Mouse (Mus musculus): ENCODE data around the gene Hils1.
A peak's percentile ranks its signal among the peaks of the same experiment; 100 is the strongest.

Hils1 gene

DNA sequence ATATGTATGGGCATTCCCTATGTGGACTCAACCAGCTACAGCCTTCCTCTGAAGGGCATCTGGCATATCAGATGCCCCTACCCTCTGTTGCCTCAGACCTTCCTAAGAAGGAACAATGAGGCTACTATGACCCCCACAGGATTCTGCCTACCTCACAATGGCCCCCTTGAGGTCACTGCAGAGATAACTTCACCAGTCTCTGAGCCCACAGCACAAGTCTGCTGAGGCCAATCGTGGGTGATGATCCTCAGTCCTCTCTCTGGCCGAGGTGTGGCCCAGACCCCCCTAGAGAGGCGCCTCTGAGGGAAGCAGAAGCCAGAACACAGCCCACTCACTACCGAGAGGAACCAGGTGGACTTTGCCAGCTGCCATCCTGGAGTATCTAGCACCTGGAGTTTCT lies at the start of gene Hils1:
Gene Hils1, plus strand, starts transcription at position 175 of the 400 bp plus-strand sequence.
- DNase-seq = no peak

DNA sequence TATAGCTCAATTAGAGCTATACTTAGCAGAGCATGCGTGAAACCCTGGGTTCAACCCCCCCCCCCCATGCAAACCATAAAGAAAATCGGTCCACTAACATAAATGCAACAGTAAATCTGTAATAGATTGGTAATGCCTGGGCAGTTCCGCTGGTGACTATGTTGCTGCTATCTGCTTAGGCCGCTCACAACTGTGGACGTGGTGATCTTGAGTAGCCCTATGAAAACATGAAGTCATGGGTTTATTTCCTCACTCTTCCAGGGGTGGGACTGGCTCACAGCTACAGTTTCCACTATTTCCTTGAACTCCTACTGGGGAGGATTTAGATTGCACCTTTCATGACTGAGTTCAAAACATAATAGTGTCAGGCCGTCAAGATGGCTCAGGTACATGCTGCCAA lies 49.7 kb upstream of the Hils1 start:
- DNase-seq = no peak

DNA sequence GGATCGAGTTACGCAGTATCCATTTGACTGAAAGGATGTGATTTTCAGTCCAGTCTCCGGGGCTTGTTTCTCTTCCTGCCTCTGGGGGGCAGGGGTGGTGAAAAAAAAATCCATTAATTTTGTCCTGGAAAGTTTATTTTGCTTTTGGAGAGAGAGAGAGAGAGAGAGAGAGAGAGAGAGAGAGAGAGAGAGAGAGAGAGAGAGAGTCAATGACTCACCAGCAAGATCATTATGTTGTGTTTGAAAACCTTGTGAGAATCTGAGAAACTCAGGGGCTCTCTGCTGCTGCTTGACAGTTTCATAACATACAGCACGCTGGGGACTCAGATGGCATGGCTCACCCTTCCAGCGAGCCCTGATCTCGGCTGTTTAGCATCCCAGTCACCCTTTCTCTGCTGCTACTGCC lies 46.4 kb upstream of the Hils1 start:
- no peak for DNase-seq

DNA sequence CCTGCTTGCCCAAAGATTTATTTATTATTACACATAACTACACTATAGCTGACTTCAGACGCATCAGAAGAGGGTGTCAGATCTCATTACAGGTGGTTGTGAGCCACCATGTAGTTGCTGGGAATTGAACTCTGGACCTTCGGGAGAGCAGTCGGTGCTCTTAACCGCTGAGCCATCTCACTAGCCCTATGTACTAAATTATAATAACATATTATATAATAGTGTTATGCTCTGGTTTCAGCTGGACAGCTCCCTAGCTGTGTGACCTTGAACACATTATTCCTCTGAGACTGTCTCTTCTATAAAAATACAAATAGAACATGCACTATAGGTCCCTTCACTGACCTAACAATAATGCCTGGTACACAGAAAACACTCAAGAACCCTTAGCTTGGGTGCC lies 42.4 kb upstream of the Hils1 start:
- DNase-seq = no peak

DNA sequence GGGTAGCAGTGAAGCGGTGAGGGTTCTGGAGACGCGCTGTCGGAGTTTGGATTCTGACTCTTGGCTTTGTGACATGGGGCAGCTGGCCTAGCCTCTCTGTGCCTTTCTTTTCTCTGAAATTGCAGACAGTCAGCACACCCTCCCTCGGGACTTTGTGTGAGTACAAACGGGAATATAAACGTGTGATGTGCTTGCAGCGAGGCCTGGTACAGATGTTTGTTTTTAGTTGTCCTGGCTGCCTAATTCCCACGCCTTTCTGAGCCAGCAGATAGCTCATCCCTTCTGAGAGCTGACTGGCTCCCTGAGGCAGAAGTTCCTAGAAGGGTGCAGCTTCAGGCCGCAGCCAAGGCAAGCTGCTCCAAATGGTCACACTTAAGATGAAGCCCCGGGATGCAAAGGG lies 41.0 kb upstream of the Hils1 start:
- DNase-seq = no peak

DNA sequence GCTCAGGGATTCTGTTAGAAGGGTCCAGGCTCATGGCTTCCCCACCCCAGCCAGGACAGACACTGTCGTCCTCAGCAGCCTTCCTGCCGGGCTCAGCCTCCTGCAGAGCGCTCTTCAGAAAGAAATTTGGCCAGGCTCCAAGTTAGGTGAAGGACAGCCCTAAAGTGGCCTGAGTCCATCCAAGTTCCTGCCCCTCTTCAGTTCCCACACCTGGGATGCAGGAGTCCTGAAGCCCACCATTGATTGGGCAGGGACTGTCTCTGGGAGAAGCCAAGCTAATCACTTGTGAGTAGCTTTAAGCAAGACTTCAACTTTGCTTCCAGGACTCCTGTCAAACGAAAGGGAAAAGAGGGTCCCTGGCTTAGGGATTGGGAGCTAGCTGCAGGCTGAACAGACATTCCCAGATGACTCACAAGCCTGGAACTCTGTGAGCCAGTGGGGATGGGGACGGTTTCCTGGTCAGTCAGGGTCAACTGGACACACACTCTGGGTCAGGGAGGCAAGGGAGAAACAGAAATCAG lies 39.6 kb upstream of the Hils1 start:
- no peak for DNase-seq

DNA sequence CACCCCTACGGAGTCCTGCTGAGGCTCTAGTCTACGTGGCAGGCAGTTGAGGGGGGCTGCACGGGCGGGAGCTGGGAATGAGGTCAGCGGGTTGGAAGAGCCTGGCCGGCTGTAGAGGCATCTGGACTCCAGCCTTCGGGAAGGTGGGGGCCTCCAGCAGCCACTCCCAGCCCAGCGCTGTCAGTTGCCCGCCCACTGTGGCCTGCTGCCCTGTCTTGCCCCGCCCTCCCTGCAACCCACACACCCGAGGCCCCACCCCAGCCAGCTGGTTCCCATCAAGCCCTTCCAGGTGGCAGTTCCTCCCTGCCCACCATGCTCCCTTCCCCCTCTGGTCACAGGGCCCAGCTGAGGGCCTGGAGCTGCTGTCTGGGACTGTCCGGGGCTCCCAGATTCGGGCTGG lies 38.6 kb upstream of the Hils1 start:
- DNase-seq = peak; percentile 53

GRCm38 (mm10) chr11:94929599-94929998 lies 37.8 kb upstream of the Hils1 start:
- DNase-seq = no peak

GRCm38 (mm10) chr11:94930151-94930550 lies 37.2 kb upstream of the Hils1 start:
- DNase-seq = no peak

GRCm38 (mm10) chr11:94933584-94933983 lies 33.8 kb upstream of the Hils1 start:
- DNase-seq = no peak

GRCm38 (mm10) chr11:94934526-94934925 lies 32.9 kb upstream of the Hils1 start:
- no peak for DNase-seq

DNA sequence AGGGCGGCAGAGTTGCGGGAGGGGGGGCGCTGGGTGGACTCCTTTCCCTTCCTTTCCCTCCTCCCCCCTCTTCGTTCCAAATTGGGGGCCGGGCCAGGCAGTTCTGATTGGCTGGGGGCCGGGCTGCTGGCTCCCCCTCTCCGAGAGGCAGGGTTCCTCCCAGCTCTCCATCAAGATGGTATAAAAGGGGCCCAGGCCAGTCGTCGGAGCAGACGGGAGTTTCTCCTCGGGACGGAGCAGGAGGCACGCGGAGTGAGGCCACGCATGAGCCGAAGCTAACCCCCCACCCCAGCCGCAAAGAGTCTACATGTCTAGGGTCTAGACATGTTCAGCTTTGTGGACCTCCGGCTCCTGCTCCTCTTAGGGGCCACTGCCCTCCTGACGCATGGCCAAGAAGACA lies 31.3 kb upstream of the Hils1 start, which contains the start of gene Col1a1:
Gene Col1a1, plus strand, starts transcription at position 180 of the 400 bp plus-strand sequence.
- DNase-seq = peak; percentile 32

DNA sequence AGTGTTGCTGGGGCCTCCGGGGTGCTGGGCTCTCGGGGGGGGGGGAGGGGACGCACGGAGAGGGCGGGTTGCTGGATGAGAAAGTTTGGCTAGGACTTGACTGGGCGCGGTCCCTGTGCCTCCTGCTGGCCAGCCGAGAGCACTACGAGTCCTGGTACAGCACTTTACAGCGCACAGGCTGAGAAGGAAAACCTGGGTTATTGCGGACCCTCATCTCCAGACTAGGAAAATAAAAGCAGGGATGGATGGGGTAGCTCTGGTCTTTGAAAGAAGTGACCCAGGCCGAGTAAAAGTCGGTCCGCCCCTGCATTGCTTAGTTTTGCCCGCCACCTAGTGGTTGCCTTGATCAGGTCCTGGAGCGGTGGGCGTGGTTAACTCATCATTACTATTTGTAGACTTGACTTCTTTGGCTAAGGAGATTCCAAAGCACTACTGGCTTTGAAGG lies 30.5 kb upstream of the Hils1 start:
- DNase-seq = peak; percentile 94

DNA sequence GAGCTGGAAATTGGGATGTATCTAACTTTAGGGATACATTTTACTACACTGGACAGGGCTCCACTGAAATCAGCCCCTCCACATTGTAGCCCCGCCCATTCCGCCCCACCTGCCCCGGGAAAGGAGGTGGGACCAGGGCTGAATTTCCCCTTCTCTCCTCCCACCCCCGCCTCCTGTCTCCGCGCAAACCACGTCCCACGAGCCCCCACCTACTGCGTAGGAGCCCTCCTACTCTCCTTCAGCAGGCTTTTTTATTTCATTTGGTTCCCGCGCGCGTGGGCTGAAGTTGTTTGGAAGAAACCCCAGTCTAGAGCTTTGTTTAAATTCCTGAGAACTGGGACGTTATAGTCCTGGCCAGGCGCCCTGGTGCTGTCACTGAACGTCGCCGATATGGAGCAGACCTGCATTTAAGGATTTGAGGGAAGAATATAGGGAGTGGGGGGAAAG lies 30.0 kb upstream of the Hils1 start:
- DNase-seq = no peak

- DNase-seq = no peak
These were observed 29.6 kb upstream of the Hils1 start for GRCm38 (mm10) chr11:94937787-94938186.

GRCm38 (mm10) chr11:94938296-94938695 lies 29.1 kb upstream of the Hils1 start:
- DNase-seq = no peak

GRCm38 (mm10) chr11:94939280-94939679 lies 28.1 kb upstream of the Hils1 start:
- peak; percentile 78 for DNase-seq

DNA sequence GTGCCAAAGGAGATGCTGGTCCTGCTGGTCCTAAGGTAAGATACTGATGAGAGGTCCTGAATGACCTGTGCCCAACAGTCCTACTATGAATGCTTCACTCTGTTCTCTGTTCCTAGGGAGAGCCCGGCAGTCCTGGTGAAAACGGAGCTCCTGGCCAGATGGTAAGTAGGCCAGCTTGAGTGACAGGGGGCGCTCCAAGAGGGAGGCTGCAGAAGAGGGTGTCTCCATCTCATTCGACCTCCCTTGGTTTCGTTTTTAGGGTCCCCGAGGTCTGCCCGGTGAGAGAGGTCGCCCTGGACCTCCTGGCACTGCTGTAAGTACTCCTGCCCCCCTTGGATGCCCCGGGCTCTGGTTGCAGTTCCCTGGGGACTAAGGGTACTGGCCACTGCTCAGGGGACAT lies 26.3 kb upstream of the Hils1 start:
- no peak for DNase-seq

GRCm38 (mm10) chr11:94941776-94942175 lies 25.6 kb upstream of the Hils1 start:
- DNase-seq = no peak

DNA sequence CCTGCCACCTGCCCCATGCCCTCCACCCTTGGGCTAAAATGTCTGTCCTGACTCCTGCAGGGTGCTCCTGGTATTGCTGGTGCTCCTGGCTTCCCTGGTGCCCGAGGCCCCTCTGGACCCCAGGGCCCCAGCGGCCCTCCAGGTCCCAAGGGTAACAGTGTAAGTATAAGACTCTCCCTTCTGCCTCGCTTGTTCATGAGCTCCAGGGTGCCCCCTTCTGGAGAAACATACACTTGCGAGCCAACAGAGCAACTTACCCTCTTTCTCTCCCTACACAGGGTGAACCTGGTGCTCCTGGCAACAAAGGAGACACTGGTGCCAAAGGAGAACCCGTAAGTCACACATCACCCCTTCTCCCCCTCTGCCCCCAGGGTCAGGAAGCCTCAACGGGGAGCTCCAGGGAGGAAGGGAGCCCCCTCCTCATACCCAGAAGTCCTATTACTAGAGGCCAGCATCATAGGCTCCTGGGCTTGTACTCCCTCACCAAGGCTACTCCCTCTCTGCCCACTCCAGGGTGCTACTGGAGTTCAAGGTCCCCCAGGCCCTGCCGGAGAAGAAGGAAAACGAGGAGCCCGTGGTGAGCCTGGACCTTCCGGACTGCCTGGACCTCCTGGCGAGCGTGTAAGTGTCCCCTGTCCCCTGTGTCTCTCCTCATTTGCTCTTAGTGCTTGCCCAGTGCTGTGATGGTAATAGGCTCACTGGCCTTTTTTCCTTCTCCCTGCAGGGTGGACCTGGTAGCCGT lies 24.9 kb upstream of the Hils1 start:
- peak; percentile 56 for DNase-seq

- DNase-seq = no peak
These were observed 24.3 kb upstream of the Hils1 start for GRCm38 (mm10) chr11:94943054-94943453.

GRCm38 (mm10) chr11:94944295-94944694 lies 23.1 kb upstream of the Hils1 start:
- DNase-seq = no peak

DNA sequence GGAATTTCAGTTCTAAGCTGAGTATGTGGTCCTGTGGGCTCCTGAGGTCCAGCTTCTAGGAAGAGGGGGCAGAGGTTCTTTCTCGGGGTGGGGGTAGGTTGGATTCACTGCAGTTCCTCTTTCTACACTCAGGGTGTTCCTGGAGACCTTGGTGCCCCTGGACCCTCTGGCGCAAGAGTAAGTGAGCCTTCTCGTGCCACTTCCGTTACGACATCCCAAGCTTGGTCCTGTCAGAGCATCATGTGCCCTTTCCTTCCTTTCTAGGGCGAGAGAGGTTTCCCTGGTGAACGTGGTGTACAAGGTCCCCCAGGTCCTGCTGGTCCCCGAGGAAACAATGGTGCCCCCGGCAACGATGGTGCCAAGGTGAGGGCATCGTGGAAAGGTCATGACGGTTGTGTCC lies 22.2 kb upstream of the Hils1 start:
- no peak for DNase-seq

DNA sequence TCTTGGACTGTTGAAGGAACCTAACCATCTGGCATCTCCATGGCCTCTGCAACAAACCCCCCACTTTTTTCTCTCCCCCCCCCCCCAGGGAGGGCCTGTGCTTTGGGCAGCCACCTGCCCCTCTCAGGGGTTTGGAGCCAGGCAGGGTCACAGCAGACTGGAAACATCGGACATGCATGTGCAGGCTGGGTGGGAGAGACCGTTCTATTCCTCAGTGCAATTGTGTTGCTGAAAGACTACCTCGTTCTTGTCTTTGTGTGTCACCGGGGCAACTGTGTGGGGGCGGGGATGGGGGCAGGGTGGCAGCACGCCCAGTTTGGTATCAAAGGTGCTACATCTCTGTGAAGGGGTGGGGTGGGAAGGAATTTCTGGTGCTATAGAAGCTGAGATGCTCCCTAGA lies 15.2 kb upstream of the Hils1 start:
- DNase-seq = no peak

- DNase-seq = no peak
These were observed 12.3 kb upstream of the Hils1 start for GRCm38 (mm10) chr11:94955103-94955502.

Data from kidney, adult 9 months (tissue).